Mouse (Mus musculus) gastrocnemius, postnatal 14 days (tissue): ENCODE data around the gene Ift46. TPM values are rescaled to one million over a fixed set of nuclear protein-coding genes. Genes with fewer than 3 reads are reported as not detected.
A peak's percentile ranks its signal among the peaks of the same experiment; 100 is the strongest.

Experiments used
- DNase-seq: peaks from one replicate; pipeline ENCODE4 v3.0.0; 2021; ENCODE audit warnings: mixed read lengths
- intact Hi-C: fragments of 180-260 bp; cut with DNase I; formaldehyde crosslinking; loops from one replicate; pipeline ENCODE4 v1.15.1; 2025; ENCODE audit warnings: low total_unique reads
- long read RNA-seq, 2 experiments: library from polyadenylated mRNA; stranded (forward); transcript quantifications; one replicate each; pipeline ENCODE4 v2.0.0; 2021
- total RNA-seq, 2 experiments: library from RNA; stranded (reverse); gene quantifications; 2 replicates each; pipeline ENCODE4 v1.2.3; 2021

Gene Ift46
- 10 to 100 TPM; 29.2 to 38.8 TPM for total RNA-seq
- long read RNA-seq, experiment 1, full-length matches to known transcripts, result 7 of 10 reads
- long read RNA-seq, experiment 1, partial matches to known transcripts, result 2 of 10 reads
- long read RNA-seq, experiment 1, other reads (novel, unspliced or antisense), result 1 of 10 reads
- long read RNA-seq, experiment 2, full-length matches to known transcripts, result 4 of 6 reads
- long read RNA-seq, experiment 2, partial matches to known transcripts, result 1 of 6 reads
- long read RNA-seq, experiment 2, other reads (novel, unspliced or antisense), result 1 of 6 reads

DNA sequence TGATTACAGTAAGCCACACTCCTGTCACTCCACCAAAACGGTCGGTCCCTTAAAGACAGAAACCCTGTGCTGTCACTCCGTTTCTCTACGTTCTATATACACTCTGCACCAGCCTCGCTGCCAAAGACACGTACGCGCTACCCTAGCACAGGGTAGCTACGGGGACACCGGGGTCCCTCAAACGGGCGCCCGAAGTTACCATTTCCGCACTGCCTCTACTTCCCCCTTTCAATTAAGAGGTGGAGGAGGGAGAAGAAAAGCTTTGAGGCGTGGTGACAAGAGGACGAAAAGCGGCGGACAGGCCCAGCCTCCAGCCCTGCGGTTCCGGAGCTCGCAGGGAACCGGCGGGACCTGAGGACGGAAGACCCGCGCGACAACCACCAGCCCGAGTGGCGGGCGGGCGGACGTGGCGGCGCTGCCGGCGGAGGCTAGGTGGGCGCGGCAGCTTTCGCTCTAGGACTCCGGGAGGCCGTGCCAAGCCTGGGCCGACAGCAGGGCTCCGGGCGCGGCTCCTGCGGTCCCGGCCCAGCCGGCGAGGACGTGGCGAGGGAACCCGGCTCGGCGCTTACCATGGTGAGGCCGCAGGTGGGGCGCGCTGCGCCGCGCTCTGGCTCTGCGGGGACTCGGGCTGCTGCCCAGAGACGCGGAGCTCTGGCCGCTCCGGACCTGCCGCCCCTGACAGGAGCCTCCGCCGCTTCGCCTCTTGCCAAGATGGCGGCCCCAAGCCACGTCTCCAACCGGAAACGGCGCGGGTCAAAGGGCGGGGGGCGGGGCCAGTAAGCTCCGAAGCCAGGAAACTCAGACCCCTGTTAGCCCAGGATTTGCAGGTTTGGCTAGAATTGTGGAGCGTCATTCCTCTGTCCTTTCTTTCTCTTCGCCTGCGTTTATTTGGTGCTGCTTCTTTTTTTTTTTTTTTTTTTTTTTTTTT, at the start of gene Ift46, which contains the start of gene Arcn1:
Ift46 (plus strand) TSS at position 808 of the 928 bp plus-strand sequence.
Arcn1 (minus strand) TSS at position 745 of the 928 bp plus-strand sequence.
- DNase-seq, result peak; percentile 83
- intact Hi-C loops, result no loop called here

DNA sequence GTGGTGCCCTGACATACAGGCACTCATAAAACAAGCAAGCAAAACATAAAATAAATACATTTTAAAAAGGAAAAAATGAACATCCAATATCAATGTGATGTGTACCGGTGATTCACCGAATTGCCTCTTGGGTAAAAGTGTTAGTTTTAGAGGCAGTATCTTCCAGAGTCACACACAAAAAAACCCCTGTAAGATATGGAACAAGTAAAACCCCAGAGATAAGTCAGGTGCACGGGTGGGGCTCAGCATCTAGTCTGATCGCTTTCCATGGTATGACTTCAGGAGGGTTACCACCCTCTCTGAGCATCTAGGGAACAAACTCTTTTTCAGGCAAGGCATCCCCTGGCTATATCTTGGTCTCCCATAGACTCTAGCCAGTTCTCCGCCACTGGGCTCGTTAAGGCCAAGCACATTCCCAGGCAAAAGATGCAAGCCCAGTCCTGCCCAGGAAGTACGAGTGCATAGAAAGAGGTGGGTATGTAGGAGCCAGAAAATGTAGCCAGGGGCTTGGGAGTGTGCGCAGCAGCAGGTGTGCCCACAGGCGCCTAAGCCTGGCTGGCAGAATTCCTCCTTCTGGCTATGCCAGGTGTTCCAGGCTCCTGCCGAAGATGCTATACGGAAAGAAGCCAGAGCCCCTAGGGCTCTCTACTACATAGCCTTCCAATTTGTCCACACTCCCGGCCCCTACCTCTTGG, 48.6 kb upstream of the Ift46 start:
- intact Hi-C loops, result no loop called here
- no peak for DNase-seq

DNA sequence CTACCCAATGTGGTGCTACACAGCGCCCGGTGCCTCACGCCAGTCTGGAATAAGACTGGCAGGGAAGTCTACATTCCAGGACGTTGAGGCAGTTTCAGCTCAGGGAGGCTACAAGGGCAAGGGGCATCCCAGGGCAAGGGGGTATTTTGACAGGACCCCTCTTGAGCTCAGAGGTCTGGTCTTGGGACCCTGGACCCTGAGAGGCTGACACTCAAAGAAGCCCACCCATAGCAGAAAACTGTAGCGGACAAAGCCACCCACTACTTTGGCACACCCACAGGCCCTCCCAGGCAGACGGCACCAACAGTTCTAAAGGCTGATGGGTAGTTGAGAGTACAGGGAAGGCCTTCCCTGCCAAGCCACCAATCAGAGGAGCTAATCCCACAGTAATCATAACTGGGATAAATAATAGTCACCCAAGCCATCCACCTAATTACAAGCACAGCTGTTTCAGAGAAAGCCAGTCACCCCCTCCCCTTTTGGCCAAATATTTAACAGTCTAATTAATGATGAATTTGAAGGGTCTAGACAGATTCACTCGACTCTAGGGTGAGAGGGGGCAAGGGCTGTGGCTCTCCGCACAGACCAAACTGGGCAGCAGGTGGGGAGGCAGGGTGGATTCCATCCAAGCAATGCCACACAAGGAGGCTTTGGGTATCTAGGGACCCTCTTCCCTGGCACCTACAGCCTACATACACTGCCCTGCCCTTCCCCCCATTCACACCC, 47.9 kb upstream of the Ift46 start:
- intact Hi-C loops, result no loop called here
- no peak for DNase-seq

DNA sequence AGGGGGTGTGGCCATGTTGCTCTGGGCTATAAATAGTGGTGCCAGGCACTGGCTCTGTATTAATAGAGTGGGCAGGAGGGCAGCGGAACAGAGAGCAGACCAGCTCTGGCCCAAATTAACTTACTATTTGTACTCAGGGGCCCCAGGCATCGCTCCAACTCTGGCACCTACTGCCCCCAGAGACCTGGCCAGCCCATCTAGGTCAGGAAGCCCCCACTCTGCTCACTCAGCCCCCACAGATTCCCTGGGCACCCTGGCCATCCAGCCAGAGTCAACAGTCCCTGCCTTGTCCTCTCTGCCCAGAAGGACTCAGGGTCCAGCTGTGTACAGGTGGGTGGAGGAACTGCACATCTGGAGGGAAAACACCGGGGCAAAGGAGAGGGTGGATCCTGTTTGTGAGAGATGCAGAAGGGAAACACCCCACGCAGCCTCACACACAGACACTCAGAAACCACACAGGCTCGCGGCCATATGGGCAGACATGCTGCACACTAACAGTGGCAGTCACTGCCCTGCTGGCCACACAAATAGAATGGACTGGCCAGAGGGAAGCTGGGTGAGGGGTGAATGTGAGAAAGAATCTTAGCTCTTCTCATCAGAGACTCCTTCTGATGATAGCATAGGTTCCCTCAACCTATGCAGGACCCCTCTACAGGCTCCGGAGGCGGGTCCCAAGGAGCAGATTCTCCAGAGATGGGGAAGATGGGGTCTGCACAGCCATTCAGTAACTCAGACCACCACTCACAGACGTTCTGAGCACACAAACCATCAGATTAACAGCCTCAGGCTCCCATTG, 47.2 kb upstream of the Ift46 start:
- intact Hi-C loops, result no loop called here
- DNase-seq, result no peak

DNA sequence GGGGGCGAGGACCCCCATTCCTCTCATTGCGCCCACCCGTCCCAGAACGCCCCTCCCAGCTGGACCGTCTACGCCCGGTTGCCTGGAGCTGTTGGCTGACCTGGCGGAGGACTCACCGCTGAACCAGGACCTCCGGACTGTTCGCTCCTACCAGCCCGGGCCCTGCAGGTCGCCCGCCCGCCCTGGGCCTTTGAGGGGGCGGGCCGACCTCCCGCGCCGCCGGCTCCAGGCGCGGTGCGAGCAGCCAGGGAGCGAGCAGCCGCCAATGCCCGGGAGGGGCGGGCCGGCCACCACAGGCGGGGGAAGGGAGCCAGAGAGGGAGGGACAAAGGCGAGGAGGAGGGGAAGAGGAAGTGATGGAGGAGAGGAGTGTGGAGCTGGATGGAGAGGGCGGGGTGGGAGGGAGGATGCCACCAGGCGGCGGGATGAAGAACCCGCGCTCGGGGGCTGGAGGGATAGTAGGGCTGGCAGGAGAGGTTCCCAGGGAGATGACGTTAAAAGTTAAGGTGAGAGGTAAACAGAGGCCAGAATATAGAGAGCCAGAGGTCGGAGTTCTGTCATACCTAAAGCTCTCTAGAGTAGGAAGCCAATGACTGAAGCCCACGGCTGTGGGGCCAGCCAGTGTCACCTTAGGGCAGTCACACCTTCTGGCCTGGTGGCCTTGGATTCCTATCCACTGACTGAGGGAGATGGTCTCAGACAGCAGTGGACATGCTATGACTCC, 46.4 kb upstream of the Ift46 start:
- intact Hi-C loops, result no loop called here
- DNase-seq, result peak; percentile 93

DNA sequence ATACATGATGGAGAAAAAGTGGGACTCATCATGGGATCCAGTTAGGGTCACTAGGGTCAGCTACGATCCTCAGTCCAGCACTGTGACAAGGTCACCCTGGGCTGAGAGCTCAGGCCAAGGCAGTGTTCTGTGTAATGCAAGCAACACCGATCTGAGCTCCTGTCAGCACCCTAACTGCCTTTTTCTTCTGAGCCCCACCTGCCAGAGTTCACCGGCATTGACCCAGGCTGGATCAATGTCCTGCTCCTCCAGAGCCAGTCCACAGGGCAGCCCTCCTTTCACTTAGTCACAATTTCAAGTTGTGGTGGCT, 45.9 kb upstream of the Ift46 start:
- no peak for DNase-seq
- intact Hi-C loops, result no loop called here

DNA sequence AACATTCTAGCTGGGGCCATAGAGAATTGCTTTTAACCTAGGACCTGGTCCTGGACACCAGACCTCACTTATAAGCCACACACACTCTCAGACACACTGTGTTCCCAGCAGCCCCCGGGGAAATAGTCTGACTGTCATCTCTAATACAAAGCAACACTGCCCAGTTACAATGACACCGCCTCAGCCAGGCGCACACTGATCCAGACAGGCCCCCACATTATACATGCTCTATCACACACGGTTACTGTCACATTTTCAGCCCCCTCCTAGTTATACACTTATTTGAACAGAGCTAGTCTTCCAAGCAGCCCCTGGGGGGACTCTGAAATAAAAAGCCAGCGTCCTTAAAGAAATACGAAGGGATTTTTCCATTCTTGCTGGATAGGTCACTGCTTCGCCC, 45.1 kb upstream of the Ift46 start:
- intact Hi-C loops, result no loop called here
- DNase-seq, result peak; percentile 5

DNA sequence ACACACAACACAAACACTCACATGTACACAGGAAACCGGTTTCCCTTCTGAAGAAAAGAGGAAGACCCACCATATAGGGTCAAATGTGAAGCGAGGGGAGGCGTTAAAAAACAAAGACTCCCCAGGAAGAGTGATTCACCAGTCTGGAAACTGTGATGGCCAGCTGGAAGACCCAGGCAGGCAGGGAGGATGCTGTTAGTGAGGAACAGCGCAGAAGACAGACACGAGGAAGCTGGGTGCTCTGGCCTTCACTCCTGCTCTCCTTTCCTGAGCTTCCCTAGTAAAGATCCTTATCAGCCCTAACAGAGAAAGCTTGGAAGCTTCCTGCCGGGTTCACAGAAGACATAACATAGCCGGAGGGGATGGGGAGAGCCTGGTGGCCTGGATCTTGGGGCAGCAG, 44.7 kb upstream of the Ift46 start:
- intact Hi-C loops, result no loop called here
- DNase-seq, result no peak

DNA sequence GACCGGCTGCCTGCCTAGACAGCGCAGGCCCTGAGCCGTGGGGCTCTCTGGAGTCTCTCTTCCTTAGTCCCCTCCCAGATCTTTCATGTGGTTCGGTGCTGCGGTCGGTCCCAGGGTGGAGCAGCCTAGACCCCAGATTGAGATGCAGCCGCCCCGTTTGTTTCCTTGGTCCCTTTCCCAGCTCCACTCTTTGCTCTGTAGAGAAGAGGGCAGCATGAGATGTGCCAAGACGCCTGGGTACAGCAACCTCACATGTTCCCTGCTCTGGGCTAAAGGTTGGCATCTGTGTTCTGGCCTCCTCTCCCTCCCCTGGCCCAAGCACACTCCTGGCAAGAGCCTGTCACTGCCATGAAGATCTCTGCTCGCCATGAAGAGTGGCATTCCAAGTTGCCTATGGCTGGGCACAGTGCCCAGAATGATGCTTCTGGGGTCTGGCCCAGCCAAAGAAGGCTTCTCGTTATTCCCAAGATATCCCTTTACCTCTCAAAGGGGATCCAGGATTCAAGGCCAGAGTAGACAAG, 44.1 kb upstream of the Ift46 start:
- no peak for DNase-seq
- intact Hi-C loops, result no loop called here

DNA sequence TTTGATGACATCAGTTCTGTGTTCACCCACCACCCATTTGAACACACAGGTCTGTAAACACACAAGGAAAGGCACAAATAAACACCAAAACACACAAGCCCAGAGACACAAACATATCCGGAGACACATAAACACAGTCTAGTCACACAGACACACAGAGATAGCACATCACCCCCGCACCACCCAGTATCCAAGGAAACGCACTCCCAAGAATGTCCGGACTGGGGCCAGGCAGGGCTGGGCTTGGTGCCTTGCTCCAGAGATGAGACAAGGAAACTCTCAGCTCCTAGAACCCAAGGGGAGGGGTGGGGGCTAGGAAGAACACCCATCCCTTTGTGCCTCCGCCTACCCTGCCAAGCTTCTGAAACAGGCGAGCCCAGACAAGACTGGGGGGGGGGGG, 43.5 kb upstream of the Ift46 start:
- intact Hi-C loops, result no loop called here
- DNase-seq, result peak; percentile 76

DNA sequence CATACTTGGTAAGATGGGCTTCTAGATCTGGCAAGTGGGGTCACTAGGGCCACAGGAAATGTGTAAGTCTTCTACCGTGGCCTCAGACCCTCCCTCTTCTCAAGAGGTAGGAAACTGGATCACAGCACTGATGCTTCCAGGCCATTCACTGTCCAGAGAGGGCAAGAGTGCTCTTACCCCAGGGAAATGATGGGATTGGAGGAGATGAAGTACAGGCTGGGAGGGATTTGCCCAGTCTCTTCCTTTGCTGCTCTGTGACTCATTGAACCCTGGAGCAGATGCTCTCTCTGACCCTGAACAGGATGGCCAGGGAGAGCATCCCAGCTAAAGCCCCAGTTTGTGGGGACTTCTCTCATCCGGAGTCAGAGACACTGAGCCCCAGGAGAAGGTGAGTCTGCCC, 43.0 kb upstream of the Ift46 start:
- intact Hi-C loops, result no loop called here
- DNase-seq, result no peak

DNA sequence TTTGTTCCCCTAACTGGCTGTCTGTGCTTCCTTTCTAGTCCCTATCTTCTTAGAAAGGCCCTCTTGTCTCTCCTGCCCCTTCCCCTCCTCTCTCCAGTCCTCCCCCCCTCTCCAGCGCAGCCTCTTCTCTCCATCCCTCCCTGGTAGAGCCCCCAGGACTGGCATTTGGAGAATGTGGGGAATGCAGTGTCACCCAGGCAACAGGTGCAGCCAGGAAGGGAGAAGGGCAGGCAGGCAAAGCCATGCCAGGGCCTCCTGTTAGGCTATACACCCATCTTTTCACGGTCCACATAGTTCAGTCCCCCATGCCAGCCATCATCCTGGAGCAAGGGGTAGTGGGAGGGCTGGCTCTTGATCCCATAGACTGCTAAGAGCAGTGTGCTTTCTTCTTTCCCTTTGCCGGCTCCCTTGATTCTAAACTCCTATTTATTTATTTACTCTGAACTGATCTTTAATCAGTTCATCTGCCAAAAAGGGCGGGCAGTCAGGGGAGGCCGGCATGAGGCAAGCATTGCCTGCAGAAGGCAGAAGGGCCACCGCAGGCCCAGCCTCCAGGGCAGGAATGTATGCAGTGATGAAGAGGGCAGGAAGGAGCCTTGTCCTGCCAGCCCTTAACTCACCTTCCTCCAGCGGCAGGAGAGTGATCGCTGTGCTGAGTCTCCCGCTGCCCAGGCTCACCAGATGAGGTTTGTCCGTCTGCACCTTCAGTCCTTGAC, 41.1 kb upstream of the Ift46 start:
- DNase-seq, result no peak
- intact Hi-C loops, result no loop called here

DNA sequence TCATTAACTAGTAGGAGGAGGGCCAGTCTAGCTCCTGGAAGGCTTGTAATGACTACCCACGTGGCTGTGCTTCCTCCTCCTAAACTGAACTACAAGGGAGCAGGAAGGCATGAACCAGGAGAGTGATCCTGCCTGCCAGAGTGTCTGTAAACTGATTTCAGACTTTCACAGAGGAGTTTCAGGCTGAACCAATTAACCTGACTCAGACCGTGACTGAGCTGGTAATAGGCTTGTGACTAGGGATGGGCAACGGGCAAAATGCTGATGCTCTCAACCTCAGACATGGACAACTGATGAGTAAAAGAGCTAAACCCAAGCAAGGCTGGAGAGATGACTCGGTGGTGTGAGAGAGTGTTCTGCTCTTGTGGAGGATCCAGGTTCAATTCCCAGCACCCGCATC, 40.3 kb upstream of the Ift46 start:
- intact Hi-C loops, result no loop called here
- no peak for DNase-seq

DNA sequence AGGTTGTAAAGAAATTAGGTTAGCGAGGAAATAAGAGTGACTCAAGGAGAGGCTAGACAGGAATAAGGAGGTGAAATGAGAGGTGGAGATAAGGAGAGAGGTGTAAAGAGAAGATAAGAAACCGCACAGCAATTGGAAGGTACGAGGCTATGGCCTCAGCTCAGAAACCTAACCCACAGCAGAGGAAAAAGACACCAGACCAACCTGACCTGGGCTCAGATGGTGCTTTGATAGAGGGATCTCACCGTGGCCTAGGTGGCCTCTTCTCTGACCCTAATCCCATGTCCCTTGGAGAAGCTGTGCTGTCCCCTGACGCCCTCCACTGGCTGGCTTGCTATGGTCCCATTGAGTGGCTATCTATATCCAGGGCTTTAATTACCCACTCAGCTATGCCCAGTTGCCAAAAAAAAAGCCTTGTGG, 35.6 kb upstream of the Ift46 start:
- intact Hi-C loops, result no loop called here
- DNase-seq, result no peak

DNA sequence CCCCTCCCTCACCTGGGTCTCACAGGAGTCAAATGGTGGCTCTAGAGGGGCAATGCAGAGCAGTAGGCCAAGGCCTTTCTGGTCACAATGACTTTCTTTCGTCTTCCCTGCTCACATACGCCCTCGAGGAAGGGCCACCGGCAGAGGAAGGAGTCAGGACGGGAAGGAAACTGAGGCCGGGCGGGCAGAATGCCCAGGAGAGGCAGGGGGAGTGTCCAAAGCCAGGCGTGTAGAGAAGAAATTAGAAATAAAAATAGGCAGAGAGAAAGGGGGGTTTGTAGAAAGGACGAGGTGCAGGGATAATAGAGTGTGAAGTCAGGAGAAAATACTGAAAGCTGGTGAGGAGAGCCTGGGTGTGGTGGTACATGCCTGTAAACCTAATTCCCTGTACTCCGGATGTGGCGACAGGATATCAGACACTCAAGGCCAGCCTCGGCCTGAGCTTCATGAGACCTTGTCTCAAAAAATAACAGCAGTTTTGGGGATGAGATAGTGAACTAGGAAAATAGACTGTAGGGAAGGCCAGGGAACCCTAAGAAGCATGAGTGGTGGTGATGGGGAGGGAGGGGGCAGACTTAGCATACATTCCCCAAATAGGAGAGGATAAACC, 34.7 kb upstream of the Ift46 start:
- intact Hi-C loops, result no loop called here

DNA sequence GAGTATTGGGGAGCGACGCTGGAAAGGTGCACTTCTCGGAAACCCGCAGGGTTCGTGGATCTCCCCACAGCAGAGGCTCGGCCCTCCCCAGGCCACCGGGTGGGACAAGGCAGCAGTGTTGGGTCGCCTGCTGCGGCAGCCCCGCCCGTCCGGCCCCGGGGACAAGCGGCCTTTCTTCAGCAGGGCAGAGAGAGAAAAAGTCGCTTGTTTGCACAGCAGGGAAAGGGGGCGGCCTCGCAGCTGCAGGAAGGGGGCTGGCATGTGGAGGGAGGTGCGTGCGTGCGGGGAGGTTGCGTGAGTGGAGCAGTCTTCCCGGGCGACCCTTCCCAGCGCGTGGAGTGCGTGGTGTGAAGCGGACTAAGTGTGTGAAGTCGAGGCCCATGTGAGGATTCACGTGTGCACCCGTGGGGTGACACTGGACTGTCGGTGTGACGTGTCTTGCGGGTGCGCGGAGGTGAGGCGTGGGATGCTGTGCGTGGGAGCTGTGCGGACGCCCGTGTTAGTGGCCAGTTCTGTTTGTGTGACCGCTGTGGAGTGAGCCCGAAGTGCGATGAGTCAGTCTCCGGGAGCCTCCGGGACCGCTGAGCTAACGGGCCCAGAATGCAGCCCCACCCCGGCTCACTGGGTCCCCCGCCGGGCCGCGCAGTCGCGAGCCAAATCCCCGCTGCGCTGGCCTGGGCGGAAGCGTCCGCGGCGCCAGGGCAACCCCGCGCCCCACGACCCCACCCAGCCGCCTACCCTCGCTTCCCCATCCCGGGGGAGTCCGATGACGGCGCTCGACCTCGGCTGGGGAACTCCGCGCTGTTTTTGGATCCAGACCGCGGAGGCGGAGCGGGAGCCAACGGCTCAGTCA, 33.8 kb upstream of the Ift46 start:
- intact Hi-C loops, result no loop called here
- peak; percentile 84 for DNase-seq

More for the DNA sequence above, 34.7 kb upstream of the Ift46 start:
- DNase-seq, result peak; percentile 26
